Mouse (Mus musculus): ENCODE results near the gene Tspan15.

The Tspan15 gene

DNA sequence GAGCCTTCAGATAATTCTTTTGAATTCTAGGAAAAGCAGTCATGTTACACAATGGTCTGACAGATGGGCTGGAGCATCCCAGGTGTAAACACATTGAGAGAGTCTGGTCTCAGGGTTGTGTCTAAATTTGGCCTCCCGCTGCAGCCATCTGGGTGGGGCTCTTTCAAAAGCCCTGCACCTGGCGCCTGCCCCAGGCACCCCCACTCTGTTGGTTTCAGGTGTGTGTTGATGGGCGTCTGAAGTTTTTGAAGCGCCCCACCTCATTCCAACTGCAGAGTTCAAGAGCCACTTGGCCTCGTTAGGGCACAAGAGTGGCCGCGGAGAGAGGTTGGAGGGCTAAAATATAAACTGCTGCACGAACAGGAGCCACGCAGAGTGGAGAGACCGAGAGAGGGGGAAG is 11.3 kb upstream of the Tspan15 start:
- no peak for TF ChIP-seq GATA4 (IDR thresholded peaks at IDR 0.05; ENCODE audit: insufficient replicate concordance, low read length)

DNA sequence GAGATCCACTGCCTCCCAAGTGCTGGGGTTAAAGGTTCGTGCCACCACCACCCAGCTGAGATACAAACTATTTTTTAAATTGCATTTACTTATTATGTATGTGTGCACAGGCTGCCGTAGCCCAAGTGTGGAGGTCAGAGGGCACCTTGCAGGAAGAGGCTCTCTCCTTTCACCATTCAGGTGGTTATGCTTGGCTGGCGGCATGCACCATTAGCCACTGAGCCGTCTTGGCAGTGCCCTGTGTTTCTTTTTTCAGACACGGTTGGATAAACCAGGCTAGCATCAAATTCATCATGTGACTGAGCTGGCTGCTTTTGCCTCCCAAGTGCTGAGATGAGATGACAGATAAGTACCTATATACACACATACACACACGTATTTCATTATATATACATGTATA is 8.2 kb upstream of the Tspan15 start:
- no peak for TF ChIP-seq GATA4 (IDR thresholded peaks at IDR 0.05; ENCODE audit: insufficient replicate concordance, low read length)

DNA sequence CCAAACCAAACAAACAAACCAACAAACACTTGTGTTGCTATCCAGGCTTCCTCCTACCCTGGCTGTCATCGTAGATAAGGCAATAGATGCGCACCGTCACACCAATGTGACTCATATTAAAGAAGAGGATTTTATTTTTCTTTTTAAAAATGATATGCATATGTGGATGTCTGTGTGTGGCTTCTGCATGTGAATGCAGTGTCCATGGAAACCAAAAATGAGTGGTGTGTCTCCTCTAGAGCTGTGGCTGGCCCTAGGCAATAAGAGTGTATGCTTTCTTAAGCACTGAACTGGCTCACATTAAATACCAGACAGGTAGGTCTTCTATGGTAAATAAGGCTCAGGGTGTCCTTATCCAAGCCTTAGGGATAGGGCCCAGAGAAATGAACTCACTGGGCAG is 7.6 kb upstream of the Tspan15 start:
- TF ChIP-seq GATA4 (IDR thresholded peaks at IDR 0.05; ENCODE audit: insufficient replicate concordance, low read length), result no peak

DNA sequence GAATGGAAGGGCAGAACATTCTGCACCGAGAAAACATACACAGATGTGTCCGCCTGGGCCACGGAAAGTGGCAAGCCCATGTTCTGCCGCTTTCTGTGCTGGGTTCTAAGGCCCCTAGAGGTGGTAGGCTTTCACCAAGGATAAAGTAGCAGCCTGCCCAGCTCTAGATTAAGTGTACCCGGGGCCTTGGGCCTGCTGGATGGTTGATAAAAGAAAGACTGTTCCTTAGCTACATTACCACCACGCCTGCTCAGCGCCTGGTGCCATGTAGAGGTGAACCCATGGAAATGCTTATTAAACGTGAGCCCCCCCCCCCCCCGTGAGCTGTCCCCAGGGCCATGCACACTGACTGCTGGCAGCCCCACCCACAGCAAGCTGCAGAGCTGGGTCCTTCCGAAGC is 6.2 kb upstream of the Tspan15 start:
- no peak for TF ChIP-seq GATA4 (IDR thresholded peaks at IDR 0.05; ENCODE audit: insufficient replicate concordance, low read length)

DNA sequence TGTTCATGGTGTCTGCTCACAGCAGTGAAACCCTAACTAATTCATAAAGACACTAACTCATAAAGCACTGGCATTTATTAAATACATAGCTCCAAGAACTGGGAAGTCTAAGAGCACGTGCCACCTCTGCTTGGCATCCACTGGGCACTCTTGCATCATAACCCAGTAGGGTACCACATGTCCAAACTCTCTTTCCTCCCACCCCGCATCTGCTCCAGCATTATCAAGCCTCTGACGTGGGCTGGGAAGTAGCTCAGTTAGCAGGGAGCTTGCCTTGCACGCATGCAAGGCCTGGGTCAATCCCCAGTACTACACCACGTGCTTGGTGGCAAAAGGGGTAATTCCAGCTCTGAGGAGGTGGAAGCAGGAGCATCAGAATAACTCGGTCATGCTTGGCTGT is 5.1 kb upstream of the Tspan15 start:
- no peak for TF ChIP-seq GATA4 (IDR thresholded peaks at IDR 0.05; ENCODE audit: insufficient replicate concordance, low read length)

DNA sequence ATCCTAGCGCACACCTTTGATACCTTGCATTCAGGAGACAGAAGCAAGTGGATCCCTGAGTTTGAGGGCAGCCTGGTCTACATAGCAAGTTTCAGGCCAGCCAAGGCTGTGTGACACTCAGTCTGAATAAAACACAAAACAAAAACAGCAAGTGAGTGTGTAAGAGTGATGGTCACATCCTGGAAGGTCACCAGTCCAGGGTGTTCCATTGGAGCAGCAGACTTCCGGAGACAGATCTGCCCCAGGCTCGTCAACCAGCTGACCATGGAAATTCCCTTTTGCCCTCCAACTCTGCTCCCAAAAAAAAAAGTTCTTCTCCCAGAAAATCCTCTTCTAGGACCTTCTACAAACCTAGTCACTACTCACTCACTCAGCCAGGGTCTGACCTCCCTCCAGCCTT is 760 bp upstream of the Tspan15 start:
- no peak for TF ChIP-seq GATA4 (IDR thresholded peaks at IDR 0.05; ENCODE audit: insufficient replicate concordance, low read length)

DNA sequence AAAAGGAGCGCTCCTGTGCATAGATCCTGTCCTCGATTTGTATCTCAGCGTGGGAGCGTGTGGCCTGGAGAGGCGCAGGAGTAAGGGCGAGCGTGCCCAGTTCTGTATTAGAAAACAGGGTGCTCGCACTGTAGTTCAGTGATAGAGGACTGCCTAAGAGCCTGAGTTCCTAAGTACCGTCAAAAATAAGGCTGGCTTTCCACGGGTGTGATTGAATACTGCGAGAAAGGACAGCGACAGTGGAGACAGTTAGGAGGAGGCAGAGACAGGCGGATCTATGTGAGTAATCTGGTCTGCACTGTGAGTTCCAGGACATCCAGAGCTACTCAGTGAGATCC is 313 bp upstream of the Tspan15 start:
- no peak for TF ChIP-seq GATA4 (IDR thresholded peaks at IDR 0.05; ENCODE audit: insufficient replicate concordance, low read length)

DNA sequence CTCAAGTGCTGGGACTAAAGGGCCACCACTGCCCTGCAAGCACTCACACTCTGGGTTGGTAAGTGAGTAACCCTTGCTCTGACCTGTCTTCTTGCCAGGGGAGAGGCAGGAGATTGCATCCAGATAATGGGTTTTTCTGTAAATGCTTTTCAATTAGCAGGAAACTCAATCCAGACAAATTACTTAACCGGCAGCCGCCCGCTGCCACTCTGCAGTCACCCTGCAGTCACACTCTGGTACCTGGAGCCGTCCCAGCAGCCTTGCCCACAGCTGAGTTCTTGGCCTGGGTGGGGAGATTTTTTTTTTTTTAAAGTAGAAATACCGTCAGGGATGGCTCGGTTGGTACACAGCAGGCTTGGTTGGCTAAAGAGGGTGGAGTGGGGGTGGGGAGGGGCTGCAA is 2.9 kb downstream of the Tspan15 start:
- no peak for TF ChIP-seq GATA4 (IDR thresholded peaks at IDR 0.05; ENCODE audit: insufficient replicate concordance, low read length)

DNA sequence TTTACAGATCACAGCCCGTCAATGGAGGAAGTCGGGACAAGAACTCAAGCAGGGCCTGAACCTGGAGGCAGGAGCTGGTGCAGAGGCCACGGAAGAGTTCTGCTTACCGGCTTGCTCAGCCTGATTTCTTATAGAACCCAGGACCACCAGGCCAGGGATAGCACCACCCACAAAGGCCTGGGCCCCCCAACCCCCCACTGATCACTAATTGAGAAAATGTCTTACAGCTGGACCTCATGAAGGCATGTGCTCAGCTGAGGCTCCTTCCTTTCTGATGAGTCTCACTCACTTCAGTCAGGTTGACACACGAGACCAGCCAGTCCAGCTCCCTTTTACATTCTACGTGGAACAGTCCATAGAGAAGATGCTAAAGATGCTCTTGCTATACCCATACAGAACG is 5.2 kb downstream of the Tspan15 start:
- TF ChIP-seq GATA4 (IDR thresholded peaks at IDR 0.05; ENCODE audit: insufficient replicate concordance, low read length), result no peak

DNA sequence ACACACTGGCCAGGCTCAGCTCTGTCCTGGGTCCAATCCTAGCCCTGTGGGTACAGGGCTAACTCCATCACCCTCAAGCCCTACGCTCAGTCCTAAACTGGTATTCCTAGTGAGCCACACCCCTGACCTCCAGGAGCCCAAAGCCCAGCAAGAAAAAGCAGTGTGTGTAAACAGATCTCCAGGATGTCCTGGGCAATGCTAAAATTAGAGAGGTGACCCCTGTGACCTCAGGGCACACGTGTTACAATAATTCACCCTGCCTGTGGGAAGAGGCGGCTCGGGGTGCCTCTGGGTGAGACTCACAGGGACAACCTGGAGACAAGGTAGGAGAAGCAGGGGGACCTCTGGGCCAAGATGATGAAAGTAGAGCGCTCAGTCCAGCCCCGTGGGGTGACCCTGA is 6.8 kb downstream of the Tspan15 start:
- TF ChIP-seq GATA4 (IDR thresholded peaks at IDR 0.05; ENCODE audit: insufficient replicate concordance, low read length), result no peak

DNA sequence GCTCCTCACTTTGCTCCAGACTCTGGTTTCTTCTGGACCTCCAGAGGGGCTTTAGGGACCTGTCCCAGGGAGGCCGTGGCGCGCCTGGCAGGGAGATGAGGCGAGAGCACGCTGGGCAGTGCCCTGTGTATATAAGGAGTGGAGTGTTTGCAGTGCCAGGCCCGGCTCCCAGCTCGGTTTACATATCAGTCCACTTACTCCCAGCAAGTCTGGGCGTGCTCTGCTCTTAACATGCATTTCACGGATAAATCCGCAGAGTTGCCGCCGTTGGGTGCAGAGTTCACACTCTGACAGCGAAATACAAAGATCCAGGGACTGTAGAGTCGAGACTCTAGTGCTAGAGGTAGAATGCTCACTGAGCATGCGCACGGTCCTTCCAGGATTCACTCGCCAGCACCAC is 8.3 kb downstream of the Tspan15 start:
- TF ChIP-seq GATA4 (IDR thresholded peaks at IDR 0.05; ENCODE audit: insufficient replicate concordance, low read length), result no peak

DNA sequence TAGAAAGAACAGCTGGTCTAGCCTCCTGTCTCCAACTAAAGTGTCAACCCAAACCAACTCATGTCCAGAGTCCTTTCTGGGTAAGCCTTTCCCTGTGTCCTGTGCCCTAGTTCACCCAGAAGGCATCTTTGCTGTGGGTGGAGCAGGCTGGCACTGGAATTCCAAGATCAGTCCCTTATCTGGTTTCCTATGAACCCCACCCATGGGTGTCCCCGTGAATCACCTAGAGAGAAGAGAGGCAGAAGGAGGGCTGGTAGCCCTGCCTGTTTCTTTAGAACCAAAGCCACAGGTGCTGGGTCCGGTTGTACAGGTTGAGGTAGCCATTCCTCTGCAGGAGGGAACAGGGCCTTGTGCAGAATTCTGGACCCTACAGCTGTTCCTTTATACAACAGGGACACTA is 9.4 kb downstream of the Tspan15 start:
- no peak for TF ChIP-seq GATA4 (IDR thresholded peaks at IDR 0.05; ENCODE audit: insufficient replicate concordance, low read length)

DNA sequence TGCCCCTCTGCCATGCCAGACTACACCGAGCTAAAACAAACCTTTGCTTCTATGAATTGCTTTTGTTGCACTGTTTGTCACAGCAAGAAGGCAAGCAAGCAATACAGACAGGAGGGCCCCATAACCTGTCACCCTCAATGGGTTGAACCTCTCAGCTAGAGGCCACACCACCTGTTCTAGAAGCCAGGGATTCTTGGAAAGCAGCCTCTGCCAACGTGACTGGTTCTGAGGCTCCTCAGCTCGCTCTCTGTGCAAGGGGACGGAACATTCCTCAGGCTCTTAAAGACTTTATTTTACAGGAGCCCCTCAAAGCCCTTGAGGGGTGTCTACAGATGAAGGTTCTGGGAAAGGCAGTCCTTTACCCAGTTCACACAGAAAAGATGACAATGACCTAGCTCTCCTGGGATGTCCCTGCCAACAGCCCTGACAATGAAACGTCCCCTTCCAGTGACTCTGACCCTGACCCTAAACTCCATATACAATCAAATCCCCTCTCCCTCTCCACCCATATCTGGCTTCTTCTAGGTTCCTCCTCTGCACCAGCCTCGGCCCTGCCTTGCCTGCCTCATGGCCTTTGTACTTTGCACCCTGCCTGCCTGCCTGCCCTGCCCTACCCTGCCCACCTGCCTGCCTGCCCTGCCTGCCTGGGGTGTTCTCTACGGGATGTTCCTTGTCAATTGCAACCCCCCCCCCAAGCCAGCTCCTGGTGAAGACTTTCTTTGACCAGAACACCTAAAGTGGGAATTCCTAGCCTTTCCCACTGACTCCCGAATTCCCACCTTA is 10.1 kb downstream of the Tspan15 start:
- no peak for TF ChIP-seq GATA4 (IDR thresholded peaks at IDR 0.05; ENCODE audit: insufficient replicate concordance, low read length)

DNA sequence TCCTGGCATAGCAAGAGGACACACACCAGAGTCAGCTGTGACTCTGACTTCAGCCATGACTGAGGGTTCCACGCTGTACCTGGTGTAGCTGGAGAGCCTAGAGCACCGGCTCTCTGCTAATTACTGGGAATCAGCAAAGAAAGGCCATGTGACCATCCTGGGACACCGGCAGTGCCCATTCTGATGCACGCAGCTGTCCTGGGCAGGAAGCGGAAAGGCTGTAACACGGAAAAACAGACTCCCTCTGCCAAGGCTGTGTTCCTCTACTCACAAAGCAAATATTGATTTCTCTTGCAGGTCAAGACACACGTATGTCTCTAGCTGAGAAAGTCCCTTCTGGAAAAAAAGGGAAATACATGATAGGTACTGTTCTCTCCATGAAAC is 12.3 kb downstream of the Tspan15 start:
- no peak for TF ChIP-seq GATA4 (IDR thresholded peaks at IDR 0.05; ENCODE audit: insufficient replicate concordance, low read length)

DNA sequence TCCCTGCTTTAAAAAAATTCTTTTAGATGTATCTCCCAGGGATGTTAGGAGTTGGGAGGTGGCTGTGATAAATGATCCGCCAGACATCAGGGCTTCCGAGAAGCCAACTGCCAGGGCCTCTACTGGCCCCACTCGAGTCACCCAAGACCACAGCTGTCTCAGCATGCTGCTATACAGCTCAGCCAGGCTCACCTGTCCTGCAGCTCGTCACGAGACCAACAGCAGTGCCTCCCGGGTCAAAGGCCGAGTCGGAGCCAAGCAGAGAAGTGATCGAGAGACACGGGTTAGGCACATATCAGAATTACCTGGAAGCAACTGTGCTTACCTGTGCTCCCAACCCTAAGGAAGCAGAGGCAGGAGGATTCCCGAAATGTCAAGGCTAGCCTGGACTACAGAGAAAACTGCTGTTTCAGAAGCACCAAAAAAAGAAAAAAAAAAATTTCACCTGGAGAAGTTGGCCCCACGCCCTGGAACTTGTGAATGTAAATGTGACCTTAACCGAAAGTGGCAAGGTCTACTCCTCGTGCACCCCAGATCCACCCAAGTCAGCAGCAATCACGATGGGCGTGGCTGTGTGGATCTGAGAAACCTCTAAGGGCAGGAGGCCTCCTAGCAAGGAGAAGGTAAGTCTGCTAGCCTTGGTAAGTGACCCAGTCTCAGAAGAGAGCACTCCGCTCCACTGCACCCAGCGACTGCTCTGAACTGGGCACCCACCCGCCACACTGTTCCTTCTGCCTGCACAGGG is 12.8 kb downstream of the Tspan15 start:
- TF ChIP-seq GATA4 (IDR thresholded peaks at IDR 0.05; ENCODE audit: insufficient replicate concordance, low read length), result no peak

DNA sequence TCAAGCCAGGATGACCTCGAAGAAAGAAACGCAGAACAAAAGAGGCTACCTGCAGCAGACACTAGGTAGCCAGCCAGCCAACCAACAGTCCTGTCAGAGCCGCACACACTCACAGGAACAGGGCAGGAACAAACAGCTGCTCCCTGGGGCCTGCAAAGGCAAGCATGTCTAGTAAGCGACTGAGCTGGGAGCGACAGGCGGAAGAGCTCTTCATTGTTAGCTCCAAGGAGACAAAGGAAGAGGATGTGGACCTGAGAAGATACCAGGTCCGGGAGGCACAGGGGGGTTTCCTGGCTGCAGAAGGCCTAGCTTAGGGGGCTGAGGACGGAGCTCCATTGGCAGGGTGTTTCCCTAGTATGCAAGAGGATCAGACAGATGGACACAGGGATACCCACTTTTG is 13.9 kb downstream of the Tspan15 start:
- TF ChIP-seq GATA4 (IDR thresholded peaks at IDR 0.05; ENCODE audit: insufficient replicate concordance, low read length), result peak; percentile 80; the same call in 1 of the 2 replicates

DNA sequence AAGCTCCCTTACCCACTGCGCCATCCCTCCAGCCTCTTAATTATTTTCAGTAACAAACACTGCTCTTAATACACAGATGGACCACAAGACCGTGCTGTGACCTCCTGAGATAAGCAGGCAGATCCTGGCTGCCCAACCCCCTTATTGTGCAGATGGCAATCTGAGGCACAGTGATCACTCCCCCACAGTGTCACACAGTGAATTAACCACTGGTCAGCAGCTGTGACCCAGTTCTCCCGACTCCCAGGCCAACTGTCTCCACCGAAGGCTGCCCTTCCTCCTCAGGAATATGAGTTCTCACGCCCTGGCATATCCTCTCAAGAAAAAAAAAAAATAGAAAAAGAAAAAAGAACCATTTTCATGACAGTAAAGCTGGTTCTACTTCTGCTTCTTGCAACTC is 14.5 kb downstream of the Tspan15 start:
- peak; percentile 80; the same call in 1 of the 2 replicates for TF ChIP-seq GATA4 (IDR thresholded peaks at IDR 0.05; ENCODE audit: insufficient replicate concordance, low read length)
